Mouse (Mus musculus): ENCODE measurements at regions not wholly inside any gene's neighbourhood (a gene's known extent, or its start where the extent isn't known, plus 50 kb on each side); places are given as distances from the start of the nearest gene placed in this dataset.

- no peak for DNase-seq (ENCODE audit: low spot score in 2 of 2)
Observed at GRCm38 (mm10) chr13:112070757-112071156, 217.5 kb upstream of the Ankrd55 start.

GRCm38 (mm10) chr13:112071209-112071955 lies 216.9 kb upstream of the Ankrd55 start:
- DNase-seq (ENCODE audit: low spot score in 2 of 2), result no peak

DNA sequence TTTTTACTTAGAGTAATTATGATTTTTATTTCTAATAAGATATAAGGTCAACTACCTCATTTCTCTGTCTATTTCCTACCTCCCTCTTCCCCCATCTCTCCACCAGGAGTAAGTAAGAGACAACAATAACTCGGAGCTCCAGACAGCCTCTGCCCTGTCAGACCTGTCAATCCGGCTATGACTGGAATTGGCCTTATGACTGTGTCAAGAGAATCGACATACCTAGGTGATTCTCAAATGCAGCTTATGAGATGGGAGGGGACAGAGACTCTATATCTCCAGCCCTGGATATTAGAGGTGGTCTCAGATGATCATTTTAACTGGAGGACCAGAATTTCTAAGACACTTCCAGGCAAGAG lies 216.3 kb upstream of the Ankrd55 start:
- no peak for DNase-seq (ENCODE audit: low spot score in 2 of 2)

DNA sequence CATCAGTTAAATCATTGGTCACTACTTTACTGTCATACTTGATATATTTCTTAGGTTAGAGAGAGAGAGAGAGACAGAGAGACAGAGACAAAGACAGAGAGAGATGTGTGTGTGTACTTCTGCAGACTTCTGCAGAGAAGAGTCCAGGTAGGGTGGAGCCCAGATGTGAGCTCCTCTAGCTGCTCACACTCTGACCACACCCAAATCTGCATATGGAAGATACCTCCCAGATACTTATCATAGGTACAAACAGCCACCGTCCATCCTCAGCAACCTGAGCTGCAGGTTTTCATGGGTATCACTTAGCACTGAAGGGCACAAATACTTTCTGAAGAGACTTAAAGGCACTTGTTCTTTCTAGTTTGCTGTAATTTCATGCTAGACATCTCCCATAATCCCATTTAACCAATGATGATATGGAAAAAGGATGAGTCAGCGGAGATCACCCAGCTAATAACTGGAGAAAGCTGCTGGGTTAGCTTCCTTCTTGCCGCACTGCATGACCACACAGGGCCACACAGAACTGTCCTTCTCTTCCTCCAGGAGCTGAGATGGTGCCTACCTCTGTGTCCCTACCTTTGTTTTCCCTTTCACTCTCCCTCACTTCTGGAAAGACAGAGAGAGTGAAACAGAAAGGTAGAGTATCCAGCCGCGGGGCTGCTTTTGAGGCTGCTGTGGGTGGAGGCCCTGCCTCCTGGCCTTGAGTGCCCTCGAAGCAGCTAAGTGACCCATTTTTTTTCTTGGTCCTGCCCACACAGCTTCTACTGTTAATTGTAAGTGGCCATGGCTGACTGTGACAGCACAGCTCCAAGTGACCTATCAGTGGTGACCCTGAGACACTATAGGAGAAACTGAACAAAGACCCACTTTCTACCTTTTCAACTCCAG lies 214.5 kb upstream of the Ankrd55 start:
- DNase-seq (ENCODE audit: low spot score in 2 of 2), result no peak

GRCm38 (mm10) chr13:112075847-112076479 lies 212.3 kb upstream of the Ankrd55 start:
- no peak for DNase-seq (ENCODE audit: low spot score in 2 of 2)

GRCm38 (mm10) chr13:112078088-112078487 lies 210.2 kb upstream of the Ankrd55 start:
- no peak for DNase-seq (ENCODE audit: low spot score in 2 of 2)

DNA sequence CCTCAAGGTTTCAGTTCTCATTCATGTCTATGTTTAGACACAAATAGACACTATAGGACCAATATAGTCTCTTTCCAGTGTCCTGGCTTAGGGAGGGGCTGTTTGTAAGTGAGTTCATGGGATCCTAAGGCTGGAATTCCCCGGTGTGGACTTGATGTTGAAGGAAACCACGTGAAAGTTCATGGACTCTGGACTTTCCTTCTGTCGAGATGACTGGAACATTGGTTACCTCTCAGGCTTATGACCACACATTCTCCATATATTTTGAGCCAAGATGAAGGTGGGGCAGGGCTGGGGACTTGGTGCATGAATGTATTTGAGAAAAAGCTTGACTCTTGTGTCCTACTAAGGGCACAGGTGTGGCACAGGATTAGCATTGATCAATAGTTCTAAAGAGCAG lies 206.3 kb upstream of the Ankrd55 start:
- DNase-seq (ENCODE audit: low spot score in 2 of 2), result no peak

GRCm38 (mm10) chr13:112084484-112085278 lies 203.6 kb upstream of the Ankrd55 start:
- DNase-seq (ENCODE audit: low spot score in 2 of 2), result no peak

GRCm38 (mm10) chr13:112088312-112088771 lies 199.9 kb upstream of the Ankrd55 start:
- DNase-seq (ENCODE audit: low spot score in 2 of 2), result no peak

DNA sequence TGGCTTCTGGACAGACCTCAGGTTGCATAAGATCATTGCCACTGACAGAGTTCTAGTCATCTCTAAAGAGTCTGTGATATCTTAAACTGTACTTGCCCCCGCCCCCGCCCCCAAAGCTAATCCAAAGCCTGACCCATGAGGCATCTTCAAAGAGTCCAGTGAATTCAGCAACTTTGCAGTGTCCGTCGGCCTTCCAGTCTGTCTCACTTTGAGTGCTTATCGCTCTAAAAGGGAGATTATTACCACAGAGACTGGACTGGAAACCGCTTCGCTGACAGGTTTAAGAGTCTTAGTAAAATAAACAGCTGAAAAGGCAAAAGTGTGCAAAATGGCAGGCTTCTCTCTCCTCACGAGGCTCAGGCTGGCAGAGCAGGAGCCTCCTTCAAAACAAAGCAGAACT lies 197.5 kb upstream of the Ankrd55 start:
- no peak for DNase-seq (ENCODE audit: low spot score in 2 of 2)

DNA sequence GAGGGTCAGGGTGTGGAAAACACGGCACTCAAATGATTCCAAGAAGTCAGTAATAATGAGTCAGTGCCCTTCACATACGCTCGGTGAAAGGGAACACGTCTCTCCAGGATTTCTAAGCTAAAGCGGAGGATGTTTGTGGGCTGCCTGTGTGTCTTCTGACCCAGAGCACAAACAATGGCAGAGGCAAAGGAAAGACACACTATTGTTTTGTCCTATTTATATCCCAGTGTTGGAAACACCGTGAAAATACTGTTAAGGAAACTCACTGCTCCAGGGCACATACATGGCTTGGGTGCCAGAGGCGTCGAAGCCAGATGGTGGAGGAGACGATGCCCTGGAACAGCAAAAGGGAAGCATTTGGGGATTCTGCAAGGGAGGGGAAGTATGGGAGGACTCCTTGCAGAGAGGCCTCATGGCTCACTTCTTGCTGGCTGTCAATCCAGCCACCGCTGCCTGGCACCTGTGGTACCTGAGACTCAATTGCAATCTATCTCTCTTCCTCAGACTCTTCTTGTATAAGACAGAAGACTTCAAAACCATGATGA lies 192.6 kb upstream of the Ankrd55 start:
- DNase-seq (ENCODE audit: low spot score in 2 of 2), result no peak

GRCm38 (mm10) chr13:112099953-112100591 lies 188.2 kb upstream of the Ankrd55 start:
- DNase-seq (ENCODE audit: low spot score in 2 of 2), result no peak

GRCm38 (mm10) chr13:112100592-112101420 lies 187.4 kb upstream of the Ankrd55 start:
- DNase-seq (ENCODE audit: low spot score in 2 of 2), result peak in 1 of 2 experiments; percentile 6

- DNase-seq (ENCODE audit: low spot score in 2 of 2), result no peak
Observed at GRCm38 (mm10) chr13:112101421-112101756, 186.9 kb upstream of the Ankrd55 start.

- DNase-seq (ENCODE audit: low spot score in 2 of 2), result no peak
Observed at GRCm38 (mm10) chr13:112105953-112106352, 182.3 kb upstream of the Ankrd55 start.

DNA sequence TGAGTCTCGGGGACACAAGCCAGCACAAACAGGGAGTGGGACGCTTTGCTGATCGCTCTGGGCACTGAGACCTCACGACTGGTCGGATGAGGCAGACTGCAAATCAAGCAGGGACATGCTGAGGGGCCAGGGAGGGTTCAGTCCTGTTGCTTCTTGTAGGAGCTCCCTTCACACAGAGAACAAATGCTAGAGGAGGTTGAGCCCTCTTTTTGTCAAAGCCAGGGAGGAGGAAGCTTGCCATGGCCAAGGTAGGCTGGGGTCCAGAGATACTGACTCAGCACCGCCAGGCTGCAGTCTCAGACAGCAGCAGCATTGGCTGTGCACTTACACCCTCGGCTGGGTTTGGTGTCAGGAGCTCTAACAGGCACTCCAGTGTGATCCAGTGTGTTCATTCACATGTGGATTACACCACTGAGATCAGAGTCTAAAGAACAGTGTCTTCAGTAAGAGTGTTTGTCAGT lies 173.5 kb upstream of the Ankrd55 start:
- DNase-seq (ENCODE audit: low spot score in 2 of 2), result peak in 1 of 2 experiments; percentile 10

DNA sequence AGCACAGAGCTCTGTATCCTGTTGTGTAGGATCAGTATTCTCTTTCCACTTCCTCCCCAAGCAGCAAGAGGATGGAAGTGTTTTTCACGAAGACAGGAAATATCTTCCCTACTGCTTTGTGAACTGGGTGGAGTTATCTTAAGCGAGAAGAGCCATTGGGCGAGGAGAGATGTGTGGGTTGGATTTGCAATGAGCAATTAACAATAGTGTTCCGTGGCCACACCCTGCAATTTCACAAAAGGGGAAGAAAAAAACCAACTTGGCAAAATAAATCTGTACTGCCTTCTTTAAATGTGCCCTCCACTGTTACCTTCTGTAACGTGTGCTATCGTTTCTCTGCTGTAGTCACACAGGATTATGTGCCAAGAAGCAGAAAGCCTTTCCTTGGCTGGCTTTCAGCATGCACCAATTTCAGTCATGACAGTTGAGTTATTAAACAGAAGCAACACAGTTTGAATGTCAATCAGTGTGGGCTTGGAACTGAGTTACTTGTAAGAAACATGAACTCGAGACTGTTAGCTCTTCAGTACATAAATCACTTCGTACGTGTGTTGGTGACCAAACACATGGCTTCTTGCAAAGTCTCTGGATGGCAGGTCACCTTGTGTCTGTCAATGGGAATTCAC lies 172.0 kb upstream of the Ankrd55 start:
- no peak for DNase-seq (ENCODE audit: low spot score in 2 of 2)

DNA sequence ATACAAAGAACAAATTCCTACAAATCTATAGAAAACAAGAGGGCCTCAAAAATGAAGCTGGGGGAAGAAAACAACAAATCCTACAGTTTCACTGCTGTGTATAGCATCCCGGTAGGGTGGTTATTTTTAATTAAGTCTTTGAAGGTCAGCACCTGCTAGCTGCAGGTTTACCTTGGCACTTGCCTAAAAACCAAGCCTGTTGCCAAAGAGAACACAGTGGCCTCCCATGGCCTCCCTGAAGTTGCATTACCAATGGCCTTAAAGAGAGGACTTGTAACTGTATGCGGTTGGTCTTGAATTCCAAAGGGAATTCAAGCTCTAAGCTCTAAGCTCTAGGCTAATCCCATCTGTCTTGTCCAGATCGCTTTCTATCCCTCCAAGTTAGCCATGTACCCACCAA lies 169.7 kb upstream of the Ankrd55 start:
- DNase-seq (ENCODE audit: low spot score in 2 of 2), result no peak

DNA sequence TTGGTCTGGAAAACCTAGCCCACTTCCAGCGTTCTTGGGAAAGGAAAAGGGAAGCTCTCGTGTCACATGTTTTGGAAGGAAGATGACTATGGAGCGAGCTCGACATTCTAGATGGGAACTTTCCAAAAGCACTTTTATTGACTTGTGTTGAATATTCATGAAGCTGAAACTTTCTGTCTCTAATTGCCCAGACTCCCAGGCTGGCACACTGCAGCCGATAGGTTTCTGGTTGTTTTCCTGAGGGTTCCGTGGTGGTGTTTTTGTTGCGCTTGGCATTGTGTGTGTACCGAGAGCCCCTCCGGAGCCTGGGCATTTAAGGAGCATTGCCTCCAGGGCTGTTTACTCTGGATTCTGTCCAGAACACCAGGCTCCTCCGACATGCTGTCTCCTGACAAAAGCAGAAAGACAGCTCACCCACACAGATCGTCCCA lies 168.6 kb upstream of the Ankrd55 start:
- no peak for DNase-seq (ENCODE audit: low spot score in 2 of 2)
